Mouse (Mus musculus) layer of hippocampus, adult 6 months (tissue): ENCODE results near the gene Ehd3. TPM values are rescaled to one million over a fixed set of nuclear protein-coding genes. Genes with fewer than 3 reads are reported as not detected.

ENCODE experiments used
- long read RNA-seq, 2 experiments: library from polyadenylated mRNA; unstranded; transcript quantifications; one replicate each; pipeline ENCODE4 v2.0.0; 2019 to 2020
- polyA plus RNA-seq: library from polyadenylated mRNA; unstranded; fragments of <200 nt; fragmentation: Nextera tagmentation; gene quantifications from 2 replicates; pipeline ENCODE4 v1.2.3, GENCODE M21; 2021

Gene Ehd3
- 70.3 and 72.1 TPM in 2 replicates for polyA plus RNA-seq
- long read RNA-seq, experiment 1, transcript Ehd3-201 (6 exons, 3,659 nt): major isoform, 161 of 196 reads
- long read RNA-seq, experiment 1, partial matches to known transcripts: 34 of 196 reads
- long read RNA-seq, experiment 1, other reads (novel, unspliced or antisense): 1 of 196 reads
- long read RNA-seq, experiment 2, transcript Ehd3-201 (6 exons, 3,659 nt): major isoform, 1,185 of 1,250 reads
- long read RNA-seq, experiment 2, partial matches to known transcripts: 20 of 1,250 reads
- long read RNA-seq, experiment 2, other reads (novel, unspliced or antisense): 44 of 1,250 reads

DNA sequence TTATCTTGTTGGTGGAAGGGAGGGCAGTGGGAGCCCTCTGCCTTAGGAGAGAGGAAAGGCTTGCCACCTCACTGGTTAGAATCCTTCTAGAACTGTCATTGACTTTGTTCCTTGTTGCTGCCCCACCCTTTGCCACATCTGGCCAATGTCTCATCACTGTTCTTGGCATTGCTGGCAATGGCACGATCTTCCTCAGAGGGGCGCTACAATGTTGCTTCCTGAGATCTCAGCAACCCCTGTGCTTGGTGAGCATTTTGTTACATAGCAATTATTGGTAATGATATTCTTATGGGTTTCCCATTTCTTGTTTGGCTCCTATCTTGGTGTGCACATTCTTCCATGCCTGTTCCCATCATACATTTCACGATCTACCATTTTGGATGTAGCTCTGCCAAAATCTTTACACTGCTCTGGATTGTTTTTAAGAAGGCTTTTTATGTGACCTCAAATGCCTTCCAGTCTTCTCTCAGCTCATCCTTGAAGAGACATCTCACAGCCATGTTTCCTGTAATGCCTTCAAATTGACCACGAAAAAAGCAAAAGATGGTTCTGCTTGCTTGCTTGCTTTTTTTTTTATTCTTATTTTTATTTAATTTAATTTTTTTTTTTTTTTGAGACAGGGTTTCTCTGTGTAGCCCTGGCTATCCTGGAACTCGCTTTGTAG, at the start of gene Ehd3:
Gene Ehd3 (plus strand): TSS at position 614 of the 664 bp plus-strand sequence.

Other genes with a start within 250 kb of the Ehd3 start
- gene Galnt14, start 93.7 kb upstream of the Ehd3 start, polyA plus RNA-seq: 19.3 and 19.5 TPM in 2 replicates
- gene Xdh, start 146.1 kb downstream of the Ehd3 start, polyA plus RNA-seq: 2.0 and 2.6 TPM in 2 replicates
- not detected in 2 replicates for gene Srd5a2, start 243.8 kb downstream of the Ehd3 start, polyA plus RNA-seq